Mouse (Mus musculus): ENCODE results near the gene Wnt9b.

DNA sequence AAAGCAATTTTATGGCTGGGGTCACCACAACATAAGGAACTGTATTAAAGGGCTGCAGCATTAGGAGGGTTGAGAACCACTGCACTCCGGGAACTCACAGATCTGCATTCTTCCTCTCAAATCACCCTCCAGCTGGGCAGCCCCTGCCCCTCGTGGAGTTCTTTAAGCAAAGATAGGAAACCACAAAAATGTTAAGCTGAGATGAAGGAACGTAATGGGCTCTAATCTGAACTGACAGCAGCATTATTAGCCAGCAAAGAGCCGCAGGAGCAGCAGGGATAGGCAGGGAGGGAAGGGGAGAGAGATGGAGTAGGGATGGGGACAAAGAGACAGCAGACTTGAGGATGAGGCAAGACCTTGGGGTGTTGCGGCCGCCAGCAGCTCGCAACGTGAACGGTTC lies 32.6 kb downstream of the Wnt9b start:
- TF ChIP-seq GATA2 (IDR thresholded peaks at IDR 0.05; ENCODE audit: borderline replicate concordance, low read depth, low read length) (no peak), CTCF (IDR thresholded peaks at IDR 0.05; ENCODE audit: low read depth, low read length) (no peak), TAL1 (conservative IDR thresholded peaks at IDR 0.05; ENCODE audit: low read depth, low read length) (no peak), GATA1 (IDR thresholded peaks at IDR 0.05; ENCODE audit: borderline replicate concordance, low read length) (no peak), POLR2AphosphoS5 (IDR thresholded peaks at IDR 0.05; ENCODE audit: insufficient replicate concordance, low read depth, low read length) (no peak)
